Mouse (Mus musculus): ENCODE results near the gene Treh.

DNA sequence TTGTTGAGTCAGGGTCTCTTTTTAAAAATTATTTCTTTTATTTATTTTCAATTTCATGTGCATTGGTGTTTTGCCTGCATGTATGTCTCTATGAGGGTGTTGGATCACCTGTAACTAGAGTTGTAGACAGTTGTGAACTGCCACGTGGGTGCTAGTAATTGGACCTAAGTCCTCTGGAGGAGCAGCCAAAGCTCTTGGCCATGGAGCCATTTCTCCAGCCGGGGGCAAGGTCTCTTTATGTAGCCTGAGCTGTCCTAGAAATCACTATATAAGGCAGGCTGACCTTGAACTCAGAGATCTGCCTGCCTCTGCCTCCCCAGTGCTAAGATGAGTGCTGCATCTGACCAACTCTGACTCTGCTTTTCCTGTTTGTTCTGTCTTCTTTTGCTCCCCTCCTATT is 28.8 kb upstream of the Treh start:
- TF ChIP-seq CTCF (IDR thresholded peaks at IDR 0.05; ENCODE audit: insufficient read depth, low read depth, low read length) (no peak), POLR2A (IDR thresholded peaks at IDR 0.05; ENCODE audit: insufficient read depth, low read depth, low read length) (no peak)
